Mouse (Mus musculus) naive thymus-derived CD4-positive, alpha-beta T cell, adult 2 months (primary cell): Measurements from ENCODE around the gene Ube2h.

ENCODE experiments used
- DNase-seq: peaks from one replicate; pipeline ENCODE4 v3.0.0-alpha.2; 2011; ENCODE audit warnings: low read depth

Ube2h gene

GRCm38 (mm10) chr6:30304399-30304917 lies at the start of gene Ube2h:
Gene Ube2h, minus strand, starts transcription at chr6:30304539.
- peak; percentile 98 for DNase-seq

- no peak for DNase-seq
Observed at GRCm38 (mm10) chr6:30353661-30354060, 49.3 kb upstream of the Ube2h start.

GRCm38 (mm10) chr6:30352762-30353161 lies 48.4 kb upstream of the Ube2h start:
- DNase-seq: peak; percentile 73

- peak; percentile 86 for DNase-seq
Observed at GRCm38 (mm10) chr6:30351290-30351689, 47.0 kb upstream of the Ube2h start.

GRCm38 (mm10) chr6:30347288-30347801 lies 43.0 kb upstream of the Ube2h start:
- DNase-seq: peak; percentile 36

- DNase-seq: peak; percentile 57
Observed at GRCm38 (mm10) chr6:30346737-30347136, 42.4 kb upstream of the Ube2h start.

GRCm38 (mm10) chr6:30344032-30344431 lies 39.7 kb upstream of the Ube2h start:
- DNase-seq: no peak

GRCm38 (mm10) chr6:30340231-30340873 lies 36.0 kb upstream of the Ube2h start:
- peak; percentile 70 for DNase-seq

GRCm38 (mm10) chr6:30336912-30337311 lies 32.6 kb upstream of the Ube2h start:
- DNase-seq: peak; percentile 86

GRCm38 (mm10) chr6:30332262-30332661 lies 27.9 kb upstream of the Ube2h start:
- DNase-seq: peak; percentile 41

GRCm38 (mm10) chr6:30330706-30331105 lies 26.4 kb upstream of the Ube2h start:
- DNase-seq: no peak

- peak; percentile 70 for DNase-seq
Observed at GRCm38 (mm10) chr6:30325932-30326501, 21.7 kb upstream of the Ube2h start.

GRCm38 (mm10) chr6:30321002-30321401 lies 16.7 kb upstream of the Ube2h start:
- no peak for DNase-seq

GRCm38 (mm10) chr6:30319216-30319615 lies 14.9 kb upstream of the Ube2h start:
- no peak for DNase-seq

- peak; percentile 54 for DNase-seq
Observed at GRCm38 (mm10) chr6:30312006-30312405, 7.7 kb upstream of the Ube2h start.

GRCm38 (mm10) chr6:30308751-30309150 lies 4.4 kb upstream of the Ube2h start:
- no peak for DNase-seq

- DNase-seq: no peak
Observed at GRCm38 (mm10) chr6:30307691-30308090, 3.4 kb upstream of the Ube2h start.

- DNase-seq: peak; percentile 48
Observed at GRCm38 (mm10) chr6:30303771-30304398, 454 bp downstream of the Ube2h start.

- DNase-seq: peak; percentile 52
Observed at GRCm38 (mm10) chr6:30302781-30303631, 1.3 kb downstream of the Ube2h start.

GRCm38 (mm10) chr6:30302156-30302555 lies 2.2 kb downstream of the Ube2h start:
- peak; percentile 48 for DNase-seq

- DNase-seq: no peak
Observed at GRCm38 (mm10) chr6:30300901-30301300, 3.4 kb downstream of the Ube2h start.

GRCm38 (mm10) chr6:30300372-30300771 lies 4.0 kb downstream of the Ube2h start:
- peak; percentile 93 for DNase-seq
